Mouse (Mus musculus) frontal cortex, postnatal 10 days (tissue): ENCODE measurements at regions not wholly inside any gene's neighbourhood (a gene's known extent, or its start where the extent isn't known, plus 50 kb on each side); places are given as distances from the start of the nearest gene placed in this dataset.

ENCODE experiments used
- DNase-seq, 2 experiments: peaks; one replicate each; pipeline ENCODE4 v3.0.0; 2022; ENCODE audit warnings: low spot score in 2 of 2, mixed read lengths in 1 of 2

GRCm38 (mm10) chr2:174848981-174849681 lies 88.7 kb downstream of the Edn3 start:
- DNase-seq: no peak

GRCm38 (mm10) chr2:174850860-174851259 lies 90.4 kb downstream of the Edn3 start:
- DNase-seq: no peak

GRCm38 (mm10) chr2:174851525-174852330 lies 91.3 kb downstream of the Edn3 start:
- peak; percentile 42 to 82 for DNase-seq

- no peak for DNase-seq
Observed at GRCm38 (mm10) chr2:174853786-174854185, 93.4 kb downstream of the Edn3 start.

DNA sequence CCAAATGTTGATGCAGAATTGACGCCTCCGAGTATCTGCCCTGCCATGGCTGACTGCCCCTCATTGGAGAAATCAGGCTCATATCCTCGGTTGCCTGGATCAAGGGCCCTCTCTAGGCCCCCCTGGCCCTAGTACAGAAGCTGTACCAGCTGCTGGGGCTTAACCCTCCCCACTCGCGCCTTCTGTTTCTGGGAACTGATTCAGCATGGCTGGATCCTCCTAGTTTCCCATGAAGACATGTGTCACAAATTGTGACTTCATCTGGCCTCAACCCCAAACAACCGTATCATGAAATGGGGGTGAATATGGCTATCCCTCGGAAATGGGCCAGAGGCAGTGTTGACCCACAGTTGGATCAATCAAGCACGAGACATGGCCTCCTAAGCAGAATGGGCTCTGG lies 95.1 kb downstream of the Edn3 start:
- DNase-seq: no peak

GRCm38 (mm10) chr2:174856135-174856534 lies 95.7 kb downstream of the Edn3 start:
- no peak for DNase-seq

- peak; percentile 79 to 82 for DNase-seq
Observed at GRCm38 (mm10) chr2:174858011-174858834, 97.8 kb downstream of the Edn3 start.

- DNase-seq: no peak
Observed at GRCm38 (mm10) chr2:174858835-174859215, 98.4 kb downstream of the Edn3 start.

DNA sequence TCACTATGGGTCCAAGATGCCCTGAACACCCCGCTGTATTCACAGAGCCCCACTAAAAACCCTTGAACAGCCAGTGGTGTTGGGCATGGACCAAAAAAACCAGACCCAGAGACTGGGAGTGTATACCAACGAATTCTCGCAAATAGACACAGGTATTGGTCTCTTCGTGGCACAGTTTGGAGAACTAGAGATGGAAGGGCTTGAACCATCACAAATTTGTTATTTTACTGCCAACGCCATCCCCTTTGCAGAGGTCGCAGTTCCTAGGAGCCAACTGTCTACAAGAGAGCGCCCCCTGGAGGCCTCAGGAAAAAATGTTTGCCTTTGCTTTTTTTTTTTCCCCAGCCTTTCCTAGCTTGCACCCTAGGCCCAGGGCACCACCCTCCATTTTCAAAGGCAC lies 99.1 kb downstream of the Edn3 start:
- DNase-seq: no peak

GRCm38 (mm10) chr2:174864657-174865056 lies 104.2 kb downstream of the Edn3 start:
- no peak for DNase-seq

DNA sequence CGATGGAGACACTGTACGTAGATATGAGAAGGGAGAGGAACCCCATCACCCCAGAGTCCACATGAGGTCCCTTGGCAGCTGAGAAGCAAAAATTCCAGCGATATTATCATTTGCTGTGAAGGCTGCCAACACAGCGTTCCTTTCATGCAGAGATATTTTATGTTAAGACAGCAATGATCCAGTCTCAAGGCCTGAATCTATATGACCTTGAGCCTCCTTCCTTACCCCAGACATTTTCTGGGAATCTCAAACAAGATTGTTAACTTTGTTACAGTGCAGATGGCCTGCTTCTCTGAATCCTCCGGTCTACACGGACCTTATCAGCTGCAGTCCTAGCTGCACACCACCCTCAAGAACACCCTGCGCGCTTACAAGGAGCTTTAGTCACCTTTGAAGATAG lies 106.1 kb downstream of the Edn3 start:
- DNase-seq: no peak

DNA sequence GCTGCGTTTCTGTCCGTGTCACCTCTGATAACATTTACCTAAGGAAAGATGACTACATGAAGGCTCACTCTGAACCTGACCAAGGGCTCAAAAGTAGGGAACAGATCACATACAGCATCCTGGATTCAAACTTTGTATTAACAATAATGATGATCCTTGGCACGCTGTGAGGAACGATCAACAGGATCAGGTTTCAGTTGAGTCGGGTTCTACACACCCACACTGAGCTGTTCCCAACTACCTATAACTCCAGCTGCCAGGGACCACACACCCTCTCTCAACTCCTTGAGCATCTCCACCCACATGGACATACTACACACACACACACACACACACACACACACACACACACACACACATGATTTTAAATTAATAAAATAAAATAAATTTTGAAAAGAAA lies 107.0 kb downstream of the Edn3 start:
- DNase-seq: no peak

DNA sequence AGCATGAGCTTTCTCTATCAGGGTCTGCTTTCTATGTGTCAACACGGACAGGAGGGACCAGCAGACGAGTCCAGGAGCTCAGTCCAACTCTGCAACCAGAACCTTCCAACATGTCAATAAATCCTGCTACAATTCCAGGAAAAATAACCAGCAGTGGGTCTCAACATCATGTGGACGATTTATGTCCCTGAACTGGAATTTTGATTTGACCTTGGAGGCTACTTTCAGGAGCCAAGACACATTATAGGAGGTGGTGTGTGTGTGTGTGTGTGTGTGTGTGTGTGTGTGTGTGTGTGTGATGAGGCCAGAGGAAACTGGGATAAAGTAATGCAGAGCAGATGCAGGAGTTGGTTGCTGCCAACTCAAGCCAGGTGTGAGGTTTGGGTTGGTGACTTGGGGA lies 107.8 kb downstream of the Edn3 start:
- no peak for DNase-seq

DNA sequence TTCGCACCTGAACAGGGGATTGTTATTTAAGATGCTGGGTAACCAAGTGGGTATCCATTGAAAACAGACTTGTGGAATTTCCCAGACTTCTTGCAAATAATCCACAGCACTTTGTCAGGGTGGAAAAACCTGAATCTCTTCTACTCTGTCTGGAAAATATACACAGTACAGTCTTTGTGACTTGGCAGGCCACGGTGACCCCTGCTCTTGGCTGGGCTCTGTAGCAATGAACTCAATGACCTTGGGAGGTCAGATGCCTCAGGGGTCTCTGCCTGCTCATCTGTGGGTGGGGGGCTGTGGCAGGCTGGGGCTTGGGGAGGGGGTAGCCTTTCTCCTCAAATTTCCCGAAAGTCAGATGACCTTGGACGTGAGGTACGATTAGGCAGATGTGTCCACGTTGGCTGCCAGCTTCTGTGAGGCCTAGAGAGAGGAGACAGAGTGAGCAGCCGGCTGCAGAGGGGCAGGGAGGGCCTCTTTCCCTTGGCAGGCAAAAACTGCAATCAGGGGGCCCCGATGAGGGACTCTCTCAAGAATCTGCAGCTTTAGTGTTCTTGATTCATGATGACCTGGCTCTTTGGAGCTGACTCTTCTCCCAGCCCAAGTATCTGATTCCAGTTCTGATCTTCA lies 108.4 kb downstream of the Edn3 start:
- no peak for DNase-seq

DNA sequence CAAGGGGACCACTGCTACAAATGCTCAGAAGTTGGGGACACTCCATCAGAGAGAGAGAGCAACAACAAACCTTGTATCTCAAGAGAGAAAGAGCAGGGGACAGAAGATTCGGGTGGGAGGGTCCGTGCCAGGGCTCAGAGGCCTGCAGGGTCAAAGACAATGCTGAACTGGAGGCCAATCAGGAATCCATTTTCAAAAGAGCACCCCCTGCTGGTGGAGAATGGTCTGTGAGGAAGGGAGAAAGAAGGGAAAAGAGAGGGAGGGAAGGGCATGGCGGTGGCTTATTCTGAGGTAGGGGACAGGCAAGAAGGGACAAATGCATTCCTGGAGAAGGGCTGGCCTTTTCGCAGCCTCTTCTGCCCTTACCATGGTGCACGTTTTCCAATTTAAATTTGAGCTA lies 109.9 kb downstream of the Edn3 start:
- no peak for DNase-seq

- DNase-seq: no peak
Observed at GRCm38 (mm10) chr2:174871225-174871624, 110.8 kb downstream of the Edn3 start.

DNA sequence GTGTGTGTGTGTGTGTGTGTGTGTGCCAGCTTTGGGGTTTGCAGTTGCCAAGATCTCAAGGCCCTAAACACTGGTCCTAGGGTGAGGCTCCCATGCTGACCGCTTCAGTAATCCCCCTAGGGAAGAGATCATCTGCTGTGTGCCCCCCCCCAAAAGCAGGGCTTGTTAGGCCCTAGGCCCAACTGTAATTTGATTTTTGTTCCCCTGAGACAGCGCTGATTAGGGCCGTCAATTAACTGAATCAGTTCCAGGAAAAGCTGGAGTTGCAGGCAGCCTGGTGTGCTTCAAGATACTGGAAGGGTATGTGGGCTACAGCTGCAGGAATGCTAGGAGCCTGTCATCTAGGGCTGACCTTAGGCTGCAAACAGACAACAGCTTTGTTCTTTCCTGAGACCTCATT lies 111.4 kb downstream of the Edn3 start:
- DNase-seq: no peak

DNA sequence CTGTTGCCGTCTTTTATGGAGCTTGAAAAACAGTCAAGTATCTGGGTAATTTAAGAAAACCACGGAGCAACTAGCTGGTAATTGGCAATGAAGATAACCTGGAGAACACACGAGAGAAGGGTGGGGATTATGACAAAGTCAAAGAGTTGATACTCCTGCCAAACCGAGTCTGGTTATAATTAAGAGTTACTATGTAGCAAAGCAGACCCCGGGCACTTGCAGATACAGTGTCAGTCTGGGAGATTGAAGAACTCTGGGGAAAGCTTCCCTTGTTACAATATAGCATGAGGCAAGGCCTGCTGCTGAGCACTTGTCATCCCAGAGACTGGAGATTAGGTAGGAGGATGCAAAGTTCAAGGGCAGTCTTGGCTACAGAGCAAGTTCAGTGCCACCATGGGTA lies 116.5 kb downstream of the Edn3 start:
- no peak for DNase-seq

- no peak for DNase-seq
Observed at GRCm38 (mm10) chr2:174878979-174879378, 118.6 kb downstream of the Edn3 start.

DNA sequence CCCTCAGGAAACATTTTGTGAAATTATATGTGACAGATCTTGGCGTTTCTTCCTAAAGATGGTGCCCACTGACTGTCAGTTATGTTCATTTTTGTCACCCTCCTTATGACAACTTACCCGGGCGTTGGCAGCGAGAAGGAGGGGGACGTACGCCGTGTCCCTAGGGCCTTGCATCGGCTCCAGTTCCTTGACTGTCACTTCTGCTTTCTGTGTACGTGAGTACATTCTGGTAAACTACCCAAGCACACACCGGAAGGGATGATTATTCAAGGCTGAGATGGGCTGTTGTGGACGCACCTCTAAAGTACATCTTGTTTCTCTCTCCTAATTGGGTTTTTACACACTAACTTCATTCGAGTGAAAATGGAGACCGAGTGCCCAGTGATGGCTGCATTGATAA lies 120.2 kb downstream of the Edn3 start:
- DNase-seq: no peak

DNA sequence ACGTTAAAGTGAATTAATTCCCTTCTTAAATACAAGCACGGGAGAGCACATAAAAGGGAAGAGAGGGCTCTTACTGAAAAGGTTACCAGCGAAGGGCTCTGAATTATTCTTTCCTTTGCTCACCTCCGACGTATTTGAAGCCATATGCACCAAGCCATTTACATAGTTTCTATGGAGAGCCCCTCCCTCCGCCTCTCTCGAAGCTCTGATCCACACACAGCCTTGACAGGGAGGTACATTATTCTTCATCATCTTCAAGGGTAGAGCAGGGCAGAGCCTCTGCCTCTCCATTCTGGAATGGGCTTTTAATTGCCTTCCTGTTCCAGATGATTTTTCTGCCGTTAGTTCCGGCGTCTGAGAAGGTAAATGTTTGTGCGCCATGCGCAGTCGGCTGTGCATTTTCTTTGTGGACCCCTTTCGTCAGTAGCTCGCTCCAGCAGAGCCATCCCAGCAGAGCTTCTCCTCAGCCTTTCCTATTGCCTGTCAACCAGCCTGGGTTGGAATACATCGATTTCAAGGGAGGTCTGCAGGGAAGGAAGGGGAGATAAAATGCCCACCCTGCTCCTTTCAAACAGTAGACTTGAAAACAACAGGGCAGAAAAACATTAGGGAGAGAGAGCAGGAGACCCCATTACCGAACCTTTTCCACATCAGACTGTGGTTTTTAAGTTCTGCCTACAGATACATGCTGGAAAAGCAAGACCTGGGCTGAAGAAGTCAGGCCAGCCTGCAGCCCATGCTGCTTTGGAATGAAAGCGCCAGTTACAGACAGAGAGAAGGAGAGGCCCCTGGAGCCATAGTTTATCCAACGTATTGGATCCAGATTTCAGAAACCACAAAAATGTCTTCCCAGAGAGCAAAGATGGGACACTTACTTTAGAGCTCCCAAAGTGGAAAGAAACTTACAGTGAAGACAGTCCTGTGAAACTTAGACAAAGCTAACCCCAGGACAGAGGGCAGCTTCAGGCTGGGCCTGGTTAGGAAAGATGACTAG lies 124.1 kb downstream of the Edn3 start:
- no peak for DNase-seq
